Mouse (Mus musculus) embryonic facial prominence, embryonic 11.5 days (tissue): ENCODE measurements around the gene Cerk. TPM values are rescaled to one million over a fixed set of nuclear protein-coding genes. Genes with fewer than 3 reads are reported as not detected.

Source experiments
- ATAC-seq: fragments of 200-750 bp; cut with Nextera tagmentation; replicated peaks from 2 replicates; pipeline ENCODE4 v1.8.0; 2017; ENCODE audit warnings: low read depth; ENCODE audit not compliant: insufficient number of reproducible peaks, low FRiP score, low TSS enrichment
- DNase-seq: peaks from one replicate; pipeline ENCODE4 v3.0.0-alpha.2; 2015; ENCODE audit warnings: low spot score
- H3K27ac ChIP-seq: fragments of 300-500 bp; sonication (generic); replicated peaks from 2 replicates; pipeline ENCODE4 v1.5.1; 2014; ENCODE audit warnings: mild to moderate bottlenecking, low read depth, low read length, control low read depth
- H3K27me3 ChIP-seq: fragments of 300-500 bp; sonication (generic); 2 replicates; pipeline ENCODE4 v1.6.1; 2014; ENCODE audit warnings: mild to moderate bottlenecking, low read length, moderate library complexity, mixed read lengths; ENCODE audit not compliant: control insufficient read depth, insufficient read depth
- H3K36me3 ChIP-seq: fragments of 300-500 bp; sonication (generic); replicated peaks from 2 replicates; pipeline ENCODE4 v1.6.1; 2014; ENCODE audit warnings: low read depth, mild to moderate bottlenecking, low read length, moderate library complexity, mixed read lengths; ENCODE audit not compliant: control insufficient read depth, insufficient read depth
- H3K4me1 ChIP-seq: fragments of 300-500 bp; sonication (generic); 2 replicates; pipeline ENCODE4 v1.6.1; 2014; ENCODE audit warnings: low read length, mixed read lengths; ENCODE audit not compliant: control insufficient read depth, insufficient read depth
- H3K4me2 ChIP-seq: fragments of 300-500 bp; sonication (generic); 2 replicates; pipeline ENCODE4 v1.6.1; 2014; ENCODE audit warnings: low read depth, mild to moderate bottlenecking, control low read depth, low read length, moderate library complexity
- H3K4me3 ChIP-seq: fragments of 300-500 bp; sonication (generic); 2 replicates; pipeline ENCODE4 v1.5.1; 2014; ENCODE audit warnings: low read depth, low read length, control low read depth
- H3K9ac ChIP-seq: fragments of 300-500 bp; sonication (generic); replicated peaks from 2 replicates; pipeline ENCODE4 v1.6.1; 2014; ENCODE audit warnings: mild to moderate bottlenecking, control low read depth, low read length
- H3K9me3 ChIP-seq: fragments of 300-500 bp; sonication (generic); replicated peaks from 2 replicates; pipeline ENCODE4 v1.6.1; 2016; ENCODE audit warnings: mild to moderate bottlenecking, low read length, inconsistent platforms, mixed read lengths; ENCODE audit not compliant: control insufficient read depth
- WGBS: fragments of 180-500 bp; shearing (Covaris S2); extraction: QIAGEN DNeasy Blood & Tissue Kit; methylation state at CpG from one replicate; pipeline ENCODE4 v1.1.7; 2014; 5-methylcytosine and 5-hydroxymethylcytosine counted together
- polyA plus RNA-seq: library from polyadenylated mRNA; unstranded; fragments of >200 nt; fragmentation: Nextera tagmentation; extraction: Ambion mirVana; gene quantifications from 2 replicates; pipeline ENCODE4 v1.2.1, GENCODE M21; 2014

Cerk gene
- polyA plus RNA-seq, 1 experiment from 2014 or later: 16.3 TPM

DNA sequence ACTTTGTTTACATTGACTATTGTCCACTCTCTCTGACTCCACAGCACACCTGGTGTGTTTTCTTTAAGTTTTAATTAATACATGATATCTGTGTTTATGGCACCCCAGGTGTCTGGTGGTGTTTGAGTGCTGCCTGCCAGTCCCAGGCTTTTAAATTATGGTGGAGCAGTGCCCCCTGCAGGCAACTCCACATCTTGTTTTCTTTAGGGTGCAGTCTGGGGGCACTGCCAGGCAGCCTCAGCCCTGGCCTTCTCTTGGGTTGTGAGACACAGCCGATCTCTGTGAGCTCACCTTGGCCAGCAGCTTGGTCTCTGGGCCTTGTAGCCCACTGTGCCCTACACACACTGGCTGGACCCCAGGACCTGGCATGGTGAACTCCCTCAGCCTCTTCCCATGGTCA lies 61.6 kb downstream of the Cerk start:
- no peak overlapping the region for H3K4me2 ChIP-seq
- H3K9ac ChIP-seq: no peak overlapping the region
- 61% methylated on average over 1 of the region's 1 CpGs for WGBS
- no peaks in the 10 kb centered on the region for H3K4me1 ChIP-seq
- H3K27me3 ChIP-seq: no peaks in the 10 kb centered on the region
- H3K27ac ChIP-seq: no peak overlapping the region
- H3K4me3 ChIP-seq: no peak overlapping the region
- DNase-seq (peak; percentile 64), ATAC-seq (0 out of 2 replicates have a peak, but pooled peaks have one; percentile 27)
- H3K36me3 ChIP-seq: peaks cover 2% of the 10 kb centered on the region; the same call in 1 of the 2 replicates
- no peaks in the 10 kb centered on the region for H3K9me3 ChIP-seq

DNA sequence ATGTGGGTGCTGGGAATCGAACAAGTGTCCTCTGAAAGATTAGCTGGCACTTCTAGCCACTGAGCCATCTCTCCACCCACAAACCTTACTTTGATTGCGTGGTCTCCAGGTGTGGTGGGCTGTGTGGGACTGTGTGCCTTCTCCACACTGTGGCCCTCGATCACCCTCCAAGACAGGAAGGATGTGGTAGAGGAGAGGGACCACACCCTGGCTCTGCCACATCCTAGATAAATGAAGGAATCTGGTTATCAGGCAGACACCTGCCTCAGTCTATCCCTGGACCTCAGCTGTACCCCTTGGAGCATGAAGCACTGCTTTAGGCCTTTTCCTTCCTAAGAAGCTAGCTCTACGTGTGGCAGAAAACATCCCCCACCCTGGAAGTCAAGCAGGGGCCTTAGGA lies 62.5 kb downstream of the Cerk start:
- Histone ChIP-seq H3K9me3 (no peaks in the 10 kb centered on the region), H3K27ac (no peak overlapping the region), H3K4me1 (no peaks in the 10 kb centered on the region), H3K36me3 (peaks cover 2% of the 10 kb centered on the region; the same call in 1 of the 2 replicates), H3K9ac (no peak overlapping the region), H3K27me3 (no peaks in the 10 kb centered on the region), H3K4me2 (no peak overlapping the region), H3K4me3 (no peak overlapping the region)
- ATAC-seq (no peak), DNase-seq (no peak)
- WGBS: 90% methylated on average over 4 of the region's 4 CpGs

DNA sequence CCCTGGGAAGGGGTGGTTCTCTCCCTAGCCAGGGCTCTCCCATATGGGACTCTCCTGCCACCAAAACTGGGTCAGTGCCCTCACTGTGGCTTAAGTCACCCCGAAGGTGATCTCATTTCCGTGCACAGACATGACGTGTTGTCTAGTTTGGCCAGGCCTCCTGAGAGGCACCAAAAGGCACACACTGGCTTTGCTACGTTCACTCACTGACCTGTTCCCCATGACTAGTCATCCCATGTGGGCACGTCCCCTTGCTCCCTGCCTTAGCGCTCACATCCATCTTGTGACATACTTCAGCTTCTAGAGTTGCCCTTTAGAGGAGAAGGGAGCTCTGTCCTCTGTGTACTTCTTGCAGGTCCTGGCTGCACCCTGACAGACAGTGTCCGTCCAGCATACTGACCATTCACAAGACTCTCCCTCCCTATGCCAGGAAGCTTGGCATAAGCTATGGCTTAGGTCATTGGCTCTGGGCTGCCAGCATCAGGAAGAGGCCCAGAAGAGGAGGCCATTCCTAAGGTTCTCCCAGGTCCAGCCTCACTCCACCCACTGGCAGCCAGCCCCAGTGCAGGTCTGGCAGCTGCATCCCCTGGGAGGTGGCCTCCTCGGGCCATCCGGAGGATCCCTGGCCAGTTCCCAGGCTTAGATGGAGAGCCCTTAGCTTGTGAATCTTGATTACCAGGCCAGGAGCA lies 63.5 kb downstream of the Cerk start:
- 92% methylated on average over 9 of the region's 9 CpGs for WGBS
- Histone ChIP-seq H3K27me3 (no peaks in the 10 kb centered on the region), H3K4me2 (no peak overlapping the region), H3K4me3 (no peak overlapping the region), H3K27ac (no peak overlapping the region), H3K9me3 (no peaks in the 10 kb centered on the region), H3K9ac (no peak overlapping the region), H3K36me3 (0 out of 2 replicates have a peak, but pooled peaks cover under 1% of the 10 kb centered on the region), H3K4me1 (no peaks in the 10 kb centered on the region)
- ATAC-seq (no peak), DNase-seq (no peak)

DNA sequence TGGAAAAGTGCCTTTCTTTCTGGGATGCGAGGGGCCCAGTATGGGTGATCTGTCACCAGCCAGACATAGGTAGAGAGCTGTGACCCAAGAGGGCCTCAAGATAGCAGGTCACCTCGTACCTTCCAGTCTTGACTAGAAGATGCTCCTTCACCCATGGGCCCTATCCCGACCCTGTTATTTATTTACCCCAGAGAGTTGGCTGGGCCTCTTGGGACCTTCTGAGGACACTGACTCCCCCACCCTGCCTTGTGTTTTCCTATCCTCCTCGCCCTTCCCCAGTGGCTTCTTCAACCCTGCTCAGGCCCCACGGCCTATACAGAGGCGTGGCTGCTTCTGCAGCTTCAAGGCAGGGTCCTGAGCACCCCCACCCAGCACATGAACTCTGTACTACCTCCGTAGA lies 66.8 kb downstream of the Cerk start:
- DNase-seq (no peak), ATAC-seq (no peak)
- no peak overlapping the region for H3K9ac ChIP-seq
- H3K9me3 ChIP-seq: no peaks in the 10 kb centered on the region
- no peaks in the 10 kb centered on the region for H3K27me3 ChIP-seq
- no peaks in the 10 kb centered on the region for H3K36me3 ChIP-seq
- 89% methylated on average over 7 of the region's 7 CpGs for WGBS
- no peak overlapping the region for H3K4me3 ChIP-seq
- no peaks in the 10 kb centered on the region for H3K4me1 ChIP-seq
- no peak overlapping the region for H3K4me2 ChIP-seq
- no peak overlapping the region for H3K27ac ChIP-seq

DNA sequence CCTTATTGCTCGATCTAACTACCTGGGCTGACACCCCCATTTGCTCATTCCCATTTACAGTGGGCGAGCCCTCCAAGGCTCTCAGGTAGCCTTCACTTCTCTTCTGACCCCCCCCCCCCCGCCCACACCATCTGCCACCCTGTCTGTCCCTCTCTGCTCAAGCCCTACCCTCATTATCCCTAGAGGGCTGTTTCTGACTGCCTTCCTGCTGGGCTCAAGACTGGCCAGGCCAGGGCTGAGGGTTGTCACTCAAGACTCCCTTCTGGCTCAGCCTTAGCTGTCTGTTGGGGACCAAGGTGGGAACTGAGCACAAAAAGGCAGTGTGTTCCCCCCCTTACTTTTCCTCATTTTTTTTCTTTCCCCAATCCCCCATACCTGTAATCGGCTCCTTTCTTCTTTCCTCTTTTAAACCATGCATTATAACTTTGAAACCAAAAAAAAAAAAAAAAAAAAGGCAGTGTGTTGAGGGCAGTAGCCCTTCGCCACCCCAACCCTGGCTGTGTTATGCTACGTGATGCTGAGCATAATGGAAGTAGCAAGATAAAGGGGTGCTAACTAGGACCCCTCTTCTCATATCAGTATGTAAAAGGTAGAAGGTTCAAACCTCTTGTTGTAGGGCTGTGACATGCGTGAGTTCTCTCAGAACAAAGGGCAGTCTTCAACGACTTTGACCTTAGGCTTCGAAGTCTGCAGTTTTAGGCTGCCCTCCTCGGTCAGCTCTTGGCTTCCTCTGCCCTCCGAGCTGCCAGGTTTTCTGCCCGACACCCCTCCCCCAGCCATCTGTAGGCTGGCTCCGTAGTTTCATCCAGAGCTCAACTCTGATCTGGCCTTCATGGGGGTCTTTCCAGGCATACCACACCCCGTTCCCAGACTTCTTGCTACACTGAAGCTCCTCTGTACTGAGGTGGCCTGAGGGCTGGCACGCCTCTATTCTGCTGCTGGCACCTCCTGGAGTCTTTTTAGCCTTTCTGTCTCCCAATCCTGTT lies 68.5 kb downstream of the Cerk start:
- H3K4me1 ChIP-seq: peaks cover 2% of the 10 kb centered on the region; the same call in 1 of the 2 replicates
- H3K27ac ChIP-seq: no peak overlapping the region
- no peak overlapping the region for H3K4me2 ChIP-seq
- ATAC-seq: 0 out of 2 replicates have a peak, but pooled peaks have one; percentile 36
- H3K4me3 ChIP-seq: no peak overlapping the region
- H3K9me3 ChIP-seq: no peaks in the 10 kb centered on the region
- H3K36me3 ChIP-seq: no peaks in the 10 kb centered on the region
- DNase-seq: no peak
- WGBS: 58% methylated on average over 15 of the region's 15 CpGs
- H3K27me3 ChIP-seq: no peaks in the 10 kb centered on the region
- no peak overlapping the region for H3K9ac ChIP-seq

DNA sequence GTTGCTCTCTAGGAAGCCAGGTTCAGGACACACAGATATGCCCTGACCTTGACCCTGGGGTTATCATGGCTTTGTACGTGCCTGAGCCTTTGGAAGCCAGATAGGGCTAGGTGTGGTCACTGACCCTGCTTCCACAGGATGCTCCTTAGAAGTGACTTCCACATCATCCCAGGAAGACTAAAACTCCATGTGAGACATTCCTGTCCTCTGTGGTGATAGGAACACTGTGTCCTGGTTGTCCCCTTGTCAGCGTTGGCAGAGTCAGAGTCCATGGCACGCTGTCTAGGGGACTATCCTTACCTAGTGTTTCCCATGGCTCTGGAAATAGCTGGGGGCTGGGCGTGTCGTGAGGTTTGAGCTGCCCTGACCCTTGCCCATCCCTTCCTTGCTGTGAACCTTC lies 69.5 kb downstream of the Cerk start:
- H3K27me3 ChIP-seq: no peaks in the 10 kb centered on the region
- DNase-seq (no peak), ATAC-seq (no peak)
- H3K4me1 ChIP-seq: peaks cover 2% of the 10 kb centered on the region; the same call in 1 of the 2 replicates
- H3K9me3 ChIP-seq: no peaks in the 10 kb centered on the region
- WGBS: 65% methylated on average over 5 of the region's 5 CpGs
- no peak overlapping the region for H3K27ac ChIP-seq
- H3K36me3 ChIP-seq: no peaks in the 10 kb centered on the region
- no peak overlapping the region for H3K9ac ChIP-seq
- H3K4me2 ChIP-seq: no peak overlapping the region
- H3K4me3 ChIP-seq: no peak overlapping the region

DNA sequence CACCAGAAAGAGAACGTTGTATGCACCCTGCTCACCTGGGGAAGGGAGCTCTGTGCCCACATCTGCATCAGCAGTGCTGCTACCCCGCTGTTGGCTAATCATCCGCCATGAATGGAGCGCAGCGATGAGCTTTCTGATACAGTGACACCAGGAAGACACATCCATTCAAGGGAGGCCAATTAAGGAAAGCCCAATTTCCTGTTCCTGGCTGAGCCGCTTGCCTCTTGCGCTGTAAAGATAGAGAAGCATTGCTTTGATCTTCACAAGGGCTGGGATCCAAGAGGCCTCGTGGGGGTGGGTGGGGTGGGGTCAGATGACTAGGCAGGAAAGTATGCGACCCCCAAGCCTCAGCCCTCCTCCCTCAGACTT lies 72.6 kb downstream of the Cerk start:
- no peaks in the 10 kb centered on the region for H3K27me3 ChIP-seq
- H3K4me3 ChIP-seq: no peak overlapping the region
- no peak overlapping the region for H3K27ac ChIP-seq
- peak; percentile 27 for DNase-seq
- no peak overlapping the region for H3K4me2 ChIP-seq
- H3K4me1 ChIP-seq: peaks cover 2% of the 10 kb centered on the region; the same call in 1 of the 2 replicates
- no peak for ATAC-seq
- H3K9me3 ChIP-seq: no peaks in the 10 kb centered on the region
- WGBS: 7% methylated on average over 9 of the region's 9 CpGs
- H3K36me3 ChIP-seq: no peaks in the 10 kb centered on the region
- H3K9ac ChIP-seq: no peak overlapping the region
